Mouse (Mus musculus): ENCODE measurements around the gene Ggcx.

GRCm38 (mm10) chr6:72454072-72454746 lies 40.1 kb downstream of the Ggcx start:
- TF ChIP-seq CTCF (IDR thresholded peaks at IDR 0.05; ENCODE audit: low read depth) (no peak), EP300 (optimal IDR thresholded peaks at IDR 0.05) (no peak)

All from stomach, postnatal 0 days (tissue).